Mouse (Mus musculus) CD4-positive, CD25-positive, alpha-beta regulatory T cell, adult 9 weeks (primary cell): ENCODE measurements around the gene Prox1. TPM values are rescaled to one million over a fixed set of nuclear protein-coding genes. Genes with fewer than 3 reads are reported as not detected.

ENCODE experiments used
- polyA plus RNA-seq: library from polyadenylated mRNA; unstranded; fragments of 100-300 nt; shearing (Covaris generic); gene quantifications from one replicate; pipeline ENCODE4 v1.2.1, GENCODE M21; 2017

Gene Prox1
- 0.27 TPM for polyA plus RNA-seq

DNA sequence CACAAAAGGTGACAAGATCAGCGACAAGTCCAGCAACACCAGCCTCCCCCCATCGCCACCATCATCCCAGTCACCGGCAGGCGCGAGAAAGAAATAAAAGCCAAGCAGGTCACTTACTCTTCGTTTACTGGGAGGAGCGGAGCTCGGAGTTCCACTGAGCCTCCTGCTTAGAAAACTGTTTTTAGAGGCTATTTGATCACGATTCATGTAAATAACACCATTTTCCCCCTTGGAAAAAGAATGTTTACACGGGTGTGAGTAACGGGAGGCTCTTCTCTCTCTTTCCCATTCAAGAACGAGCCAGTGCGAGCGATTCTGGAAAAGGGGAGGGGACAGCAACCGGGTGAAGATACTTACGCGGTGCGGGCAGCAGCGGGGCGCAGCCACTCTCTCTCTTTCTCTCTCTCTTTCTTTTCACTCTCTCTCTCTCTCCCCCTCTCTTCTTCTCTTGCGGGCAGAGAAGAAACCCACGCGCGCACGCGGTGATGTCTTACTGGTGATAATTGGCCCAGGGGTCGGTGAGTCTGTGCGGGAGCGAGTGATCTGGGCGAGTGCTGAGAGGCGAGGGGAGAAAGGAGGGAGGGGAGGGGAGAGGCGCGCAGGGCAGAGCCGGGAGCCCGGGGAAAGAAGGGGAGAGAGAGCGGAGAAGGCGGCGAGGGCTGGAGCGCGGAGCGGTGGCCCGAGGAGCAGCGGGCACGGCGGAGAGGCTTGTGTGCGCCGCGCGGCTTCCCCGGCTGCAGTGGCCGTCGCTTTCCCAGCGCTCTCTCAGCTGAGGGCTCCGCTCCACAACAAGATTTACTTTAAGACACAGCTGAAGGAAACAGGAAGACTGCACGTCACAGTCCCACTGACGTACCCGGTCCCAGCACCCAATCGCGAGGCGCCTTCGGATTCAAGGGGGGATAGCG lies at the start of gene Prox1:
Gene Prox1, minus strand, starts transcription at position 804 of the 908 bp plus-strand sequence.

Other genes starting within 250 kb of the Prox1 start
- 6.7 TPM for gene Smyd2, start 248.4 kb downstream of the Prox1 start, polyA plus RNA-seq